Mouse (Mus musculus) bone marrow, adult 2 months (tissue): ENCODE measurements around the gene Nubp2.

Experiments
- CTCF ChIP-seq: fragments of 200-500 bp; IDR thresholded peaks from 2 replicates; pipeline ENCODE4 v1.5.1; 2011; ENCODE audit warnings: low read length, control low read depth; ENCODE audit not compliant: control insufficient read depth, insufficient read depth
- POLR2A ChIP-seq: fragments of 200-500 bp; IDR thresholded peaks from 2 replicates; pipeline ENCODE4 v1.6.1; 2011; ENCODE audit warnings: low read depth, mild to moderate bottlenecking, control low read depth, low read length, borderline replicate concordance; ENCODE audit not compliant: control insufficient read depth

- TF ChIP-seq CTCF = no peak
- no peak for TF ChIP-seq POLR2A
These were observed 1.3 kb upstream of the Nubp2 start for GRCm38 (mm10) chr17:24887291-24888080.
